Mouse (Mus musculus) kidney, adult 2 months (tissue): ENCODE measurements around the gene Ttf1. TPM values are rescaled to one million over a fixed set of nuclear protein-coding genes. Genes with fewer than 3 reads are reported as not detected.
A peak's percentile ranks its signal among the peaks of the same experiment; 100 is the strongest.
"Not testable (repeated sequence)": the region's sequence is repeated elsewhere in the genome, so short reads cannot be mapped to it uniquely, and the experiment has no call there.

Experiments used
- DNase-seq: peaks from one replicate; pipeline ENCODE4 v3.0.0; 2021
- H3K27ac ChIP-seq: fragments of 200-500 bp; 2 replicates; pipeline ENCODE4 v1.5.1; 2012; ENCODE audit warnings: low read depth, low read length, control low read depth, inconsistent platforms; ENCODE audit not compliant: insufficient read depth
- H3K27me3 ChIP-seq: fragments of 200-500 bp; replicated peaks from 2 replicates; pipeline ENCODE4 v1.6.1; 2012; ENCODE audit warnings: mild to moderate bottlenecking, moderate library complexity, low read length, inconsistent platforms; ENCODE audit not compliant: control insufficient read depth, insufficient read depth
- H3K36me3 ChIP-seq: fragments of 200-500 bp; 2 replicates; pipeline ENCODE4 v1.6.1; 2012; ENCODE audit warnings: mild to moderate bottlenecking, moderate library complexity, low read length, inconsistent platforms; ENCODE audit not compliant: control insufficient read depth, insufficient read depth
- H3K4me1 ChIP-seq: fragments of 200-500 bp; 2 replicates; pipeline ENCODE4 v1.6.1; 2011; ENCODE audit warnings: low read length; ENCODE audit not compliant: control insufficient read depth, insufficient read depth
- H3K4me3 ChIP-seq: fragments of 200-500 bp; 2 replicates; pipeline ENCODE4 v1.5.1; 2011; ENCODE audit warnings: mild to moderate bottlenecking, low read depth, low read length, control low read depth; ENCODE audit not compliant: insufficient read depth
- CTCF ChIP-seq: fragments of 200-500 bp; conservative IDR thresholded peaks from 2 replicates; pipeline ENCODE4 v1.5.1; 2011; ENCODE audit warnings: low read depth, mild to moderate bottlenecking, control low read depth, low read length, moderate library complexity, mixed read lengths; ENCODE audit not compliant: insufficient read depth, insufficient read length
- POLR2A ChIP-seq: fragments of 200-500 bp; IDR thresholded peaks from one replicate; pipeline ENCODE4 v1.6.1; 2011; ENCODE audit warnings: low read depth, low read length, control low read depth
- WGBS: fragments of 180-500 bp; shearing (Covaris S2); methylation state at CpG from one replicate; pipeline ENCODE4 v1.1.7; 2018; 5-methylcytosine and 5-hydroxymethylcytosine counted together
- polyA plus RNA-seq: library from polyadenylated mRNA; depleted of rRNA; stranded (reverse); fragments of >200 nt; gene quantifications from 2 replicates; pipeline ENCODE4 v1.2.3, GENCODE M21; 2012

Ttf1 gene
- polyA plus RNA-seq, 1 experiment, result 5.6 TPM

- peak; percentile 38 for DNase-seq
- peak overlapping the region; percentile 68; the same call in 1 of the 2 replicates for H3K27ac ChIP-seq
- H3K27me3 ChIP-seq, result no peaks in the 10 kb centered on the region
- H3K4me1 ChIP-seq, result no peaks in the 10 kb centered on the region
- peak overlapping the region; percentile 41 for H3K4me3 ChIP-seq
- H3K36me3 ChIP-seq, result no peaks in the 10 kb centered on the region
- TF ChIP-seq CTCF (no peak), POLR2A (no peak)
- 46% methylated on average over 7 of the region's 7 CpGs for WGBS
These were observed 40.9 kb downstream of the Ttf1 start for GRCm38 (mm10) chr2:29100822-29101534.

DNA sequence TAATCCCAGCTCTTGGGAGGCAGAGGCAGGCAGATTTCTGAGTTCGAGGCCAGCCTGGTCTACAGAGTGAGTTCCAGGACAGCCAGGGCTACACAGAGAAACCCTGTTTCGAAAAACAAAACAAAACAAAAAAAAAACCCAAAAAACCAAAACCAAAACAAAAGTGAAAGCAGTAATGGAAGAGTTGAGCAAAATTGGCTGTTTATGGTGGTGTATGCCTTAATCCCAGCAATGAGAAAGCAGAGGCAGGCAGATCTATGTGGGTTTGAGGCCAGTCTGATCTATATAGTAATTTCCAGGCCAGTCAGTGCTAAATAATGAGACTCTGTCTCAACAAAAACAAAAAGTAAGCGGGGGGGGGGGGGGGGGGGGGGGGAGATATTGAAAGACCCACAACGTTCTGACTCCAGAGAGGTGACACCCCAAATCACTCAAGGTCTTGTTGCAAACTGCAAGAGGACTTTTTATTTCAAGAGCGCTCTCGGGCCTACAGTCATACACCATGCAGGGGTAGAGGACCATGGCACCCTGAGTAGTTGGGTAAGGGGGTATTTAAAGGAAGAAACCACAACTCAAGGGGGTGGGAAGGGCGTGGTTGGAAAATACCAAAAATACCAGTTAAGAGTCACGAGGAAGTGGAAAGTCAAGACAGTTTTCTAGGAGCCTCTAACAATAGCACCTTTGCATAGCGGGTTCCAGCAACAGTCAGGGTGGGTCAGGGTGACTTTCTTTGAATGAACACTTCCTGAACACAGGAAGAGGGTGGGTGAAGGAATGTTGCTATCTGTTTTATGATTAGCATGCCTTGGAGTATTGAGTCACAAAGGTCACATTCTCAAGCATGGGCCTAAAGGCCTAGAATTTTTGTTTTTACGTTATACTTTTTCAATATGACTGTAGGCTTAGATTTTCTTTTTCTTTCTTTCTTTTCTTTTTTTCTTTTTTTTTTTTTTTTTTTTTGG lies 42.6 kb downstream of the Ttf1 start:
- not testable (repeated sequence) for H3K4me3 ChIP-seq, H3K27me3 ChIP-seq, H3K27ac ChIP-seq, H3K4me1 ChIP-seq, H3K36me3 ChIP-seq
- DNase-seq, result peak; percentile 27
- 77% methylated on average over 9 of the region's 10 CpGs for WGBS

DNA sequence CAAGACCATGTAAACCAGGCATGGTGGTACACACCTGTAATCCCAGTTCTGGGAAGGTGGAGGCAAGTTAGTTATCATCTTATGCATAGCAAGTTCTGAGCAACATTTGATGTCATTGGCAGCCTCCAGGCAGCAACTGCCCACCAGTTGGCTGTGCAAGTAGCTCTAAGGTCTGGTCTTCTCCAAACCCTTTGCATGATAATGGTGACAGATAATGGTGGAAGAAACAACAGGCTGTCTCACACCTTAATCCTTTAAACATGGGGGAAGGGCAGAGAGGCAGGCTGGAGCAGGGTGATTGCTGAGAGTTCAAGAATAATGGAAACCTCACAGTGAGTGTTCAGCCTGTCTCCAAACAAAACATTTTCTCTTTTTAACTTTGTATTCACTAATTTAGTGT lies 60.9 kb downstream of the Ttf1 start:
- TF ChIP-seq POLR2A, result no peak
- TF ChIP-seq CTCF, result no peak
- peaks cover under 1% of the 10 kb centered on the region; the same call in 1 of the 2 replicates for H3K4me1 ChIP-seq
- no peak for DNase-seq

DNA sequence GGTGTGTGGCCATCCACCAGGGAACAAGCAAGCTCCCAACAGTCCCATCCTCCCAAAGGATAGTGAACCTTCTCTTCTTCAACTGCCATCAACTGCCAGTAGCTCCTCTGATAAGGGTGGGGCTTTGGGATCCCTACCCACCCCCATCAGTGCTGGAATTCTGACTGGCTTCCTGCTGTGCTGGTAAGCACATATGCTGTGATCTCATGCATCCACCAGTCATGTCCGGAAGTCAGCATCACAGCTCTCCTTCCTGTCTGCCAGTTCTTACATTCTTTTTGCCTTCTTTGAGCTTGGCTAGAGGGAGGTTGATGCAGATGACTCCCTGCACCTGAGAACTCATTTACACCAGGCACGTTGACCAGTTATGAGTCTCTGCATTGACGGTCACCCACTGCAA lies 62.4 kb downstream of the Ttf1 start:
- TF ChIP-seq CTCF (no peak), POLR2A (no peak)
- no peaks in the 10 kb centered on the region for H3K36me3 ChIP-seq
- H3K4me1 ChIP-seq, result peaks cover 5% of the 10 kb centered on the region; the same call in 1 of the 2 replicates
- no peak overlapping the region for H3K4me3 ChIP-seq
- DNase-seq, result no peak
- H3K27me3 ChIP-seq, result no peaks in the 10 kb centered on the region
- no peak overlapping the region for H3K27ac ChIP-seq
- 78% methylated on average over 3 of the region's 3 CpGs for WGBS

More for the DNA sequence above, 60.9 kb downstream of the Ttf1 start:
- H3K27me3 ChIP-seq, result no peaks in the 10 kb centered on the region
- H3K27ac ChIP-seq, result no peak overlapping the region
- no peaks in the 10 kb centered on the region for H3K36me3 ChIP-seq
- no peak overlapping the region for H3K4me3 ChIP-seq

GRCm38 (mm10) chr2:29123907-29124569 lies 64.0 kb downstream of the Ttf1 start, which contains the start of gene Setx:
Gene Setx, plus strand, starts transcription at chr2:29124181.
- WGBS, result 65% methylated on average over 14 of the region's 14 CpGs
- no peak for DNase-seq
- Histone ChIP-seq H3K36me3 (no peaks in the 10 kb centered on the region; the same call in 1 of the 2 replicates), H3K27me3 (no peaks in the 10 kb centered on the region), H3K4me3 (peak within 1 kb of the TSS; percentile 66), H3K27ac (peak within 1 kb of the TSS; percentile 53; the same call in 1 of the 2 replicates), H3K4me1 (peaks cover 5% of the 10 kb centered on the region; the same call in 1 of the 2 replicates)
- TF ChIP-seq POLR2A (no peak), CTCF (no peak)

- Histone ChIP-seq H3K4me3 (peak overlapping the region; percentile 66), H3K36me3 (no peaks in the 10 kb centered on the region; the same call in 1 of the 2 replicates), H3K27me3 (no peaks in the 10 kb centered on the region), H3K27ac (peak overlapping the region; percentile 53; the same call in 1 of the 2 replicates), H3K4me1 (peaks cover 5% of the 10 kb centered on the region; the same call in 1 of the 2 replicates)
- 1% methylated on average over 24 of the region's 24 CpGs for WGBS
- no peak for DNase-seq
- no peak for TF ChIP-seq POLR2A
These were observed 64.5 kb downstream of the Ttf1 start for GRCm38 (mm10) chr2:29124571-29124935.
